Mouse (Mus musculus): ENCODE results near the gene Wasf2. TPM values are rescaled to one million over a fixed set of nuclear protein-coding genes. Genes with fewer than 3 reads are reported as not detected.
A peak's percentile ranks its signal among the peaks of the same experiment; 100 is the strongest.

The Wasf2 gene
- polyA plus RNA-seq, 1 experiment from 2014 or later = 64.6 TPM

GRCm38 (mm10) chr4:133204379-133204778, 74.1 kb downstream of the Wasf2 start:
- Histone ChIP-seq H3K4me1 (replicated peaks; ENCODE audit: control insufficient read depth, insufficient read depth, low read length) (peaks cover 10% of the 10 kb centered on the region), H3K27me3 (replicated peaks; ENCODE audit: control insufficient read depth, insufficient read depth, low read length) (no peaks in the 10 kb centered on the region), H3K36me3 (ENCODE audit: control insufficient read depth, insufficient read depth) (no peaks in the 10 kb centered on the region), H3K9me3 (ENCODE audit: control insufficient read depth) (no peaks in the 10 kb centered on the region), H3K4me2 (replicated peaks; ENCODE audit: low read depth) (no peak overlapping the region), H3K4me3 (ENCODE audit: low read depth, low read length) (no peak overlapping the region), H3K27ac (ENCODE audit: low read depth, low read length) (no peak overlapping the region), H3K9ac (ENCODE audit: low read depth, low read length) (no peak overlapping the region)
- no peak for TF ChIP-seq CTCF (IDR thresholded peaks at IDR 0.05; ENCODE audit: low read depth)
- no peak for ATAC-seq
- WGBS = 44% methylated on average over 7 of the region's 7 CpGs

- Histone ChIP-seq H3K9me3 (ENCODE audit: control insufficient read depth) (no peaks in the 10 kb centered on the region), H3K4me2 (replicated peaks; ENCODE audit: low read depth) (no peak overlapping the region), H3K9ac (ENCODE audit: low read depth, low read length) (no peak overlapping the region), H3K4me1 (replicated peaks; ENCODE audit: control insufficient read depth, insufficient read depth, low read length) (peaks cover 9% of the 10 kb centered on the region), H3K27ac (ENCODE audit: low read depth, low read length) (no peak overlapping the region), H3K36me3 (ENCODE audit: control insufficient read depth, insufficient read depth) (no peaks in the 10 kb centered on the region), H3K4me3 (ENCODE audit: low read depth, low read length) (no peak overlapping the region), H3K27me3 (replicated peaks; ENCODE audit: control insufficient read depth, insufficient read depth, low read length) (peaks cover 23% of the 10 kb centered on the region)
- 5% methylated on average over 11 of the region's 11 CpGs for WGBS
- TF ChIP-seq CTCF (IDR thresholded peaks at IDR 0.05; ENCODE audit: low read depth) = peak; percentile 89
- no peak for ATAC-seq
Measured at GRCm38 (mm10) chr4:133209366-133209765, 79.1 kb downstream of the Wasf2 start.

GRCm38 (mm10) chr4:133210023-133210787, 79.9 kb downstream of the Wasf2 start:
- 91% methylated on average over 24 of the region's 24 CpGs for WGBS
- no peak for ATAC-seq
- Histone ChIP-seq H3K4me2 (replicated peaks; ENCODE audit: low read depth) (no peak overlapping the region), H3K4me1 (replicated peaks; ENCODE audit: control insufficient read depth, insufficient read depth, low read length) (peaks cover 9% of the 10 kb centered on the region), H3K36me3 (ENCODE audit: control insufficient read depth, insufficient read depth) (no peaks in the 10 kb centered on the region), H3K4me3 (ENCODE audit: low read depth, low read length) (no peak overlapping the region), H3K9ac (ENCODE audit: low read depth, low read length) (no peak overlapping the region), H3K27ac (ENCODE audit: low read depth, low read length) (no peak overlapping the region), H3K9me3 (ENCODE audit: control insufficient read depth) (no peaks in the 10 kb centered on the region), H3K27me3 (replicated peaks; ENCODE audit: control insufficient read depth, insufficient read depth, low read length) (peaks cover 23% of the 10 kb centered on the region)
- no peak for TF ChIP-seq CTCF (IDR thresholded peaks at IDR 0.05; ENCODE audit: low read depth)

GRCm38 (mm10) chr4:133210788-133211390, 80.6 kb downstream of the Wasf2 start:
- 94% methylated on average over 19 of the region's 19 CpGs for WGBS

GRCm38 (mm10) chr4:133211751-133212561, 81.7 kb downstream of the Wasf2 start, which contains the start of the genes Cd164l2 and Gpr3:
Gene Cd164l2, plus strand, starts transcription at chr4:133212131.
Gene Gpr3, minus strand, starts transcription at chr4:133212536.
- no peaks in the 10 kb centered on the region for H3K9me3 ChIP-seq (ENCODE audit: control insufficient read depth)
- peak within 1 kb of the TSS; percentile 61 for H3K4me3 ChIP-seq (ENCODE audit: low read depth, low read length)
- TF ChIP-seq CTCF (IDR thresholded peaks at IDR 0.05; ENCODE audit: low read depth) = no peak
- H3K4me1 ChIP-seq (replicated peaks; ENCODE audit: control insufficient read depth, insufficient read depth, low read length) = peaks cover 9% of the 10 kb centered on the region
- peak; percentile 25 for ATAC-seq
- no peak within 1 kb of the TSS for H3K27ac ChIP-seq (ENCODE audit: low read depth, low read length)
- H3K4me2 ChIP-seq (replicated peaks; ENCODE audit: low read depth) = peak within 1 kb of the TSS; percentile 100
- no peaks in the 10 kb centered on the region for H3K36me3 ChIP-seq (ENCODE audit: control insufficient read depth, insufficient read depth)
- WGBS = 3% methylated on average over 52 of the region's 52 CpGs
- peak within 1 kb of the TSS; percentile 17 for H3K9ac ChIP-seq (ENCODE audit: low read depth, low read length)
- H3K27me3 ChIP-seq (replicated peaks; ENCODE audit: control insufficient read depth, insufficient read depth, low read length) = peaks cover 23% of the 10 kb centered on the region

More at GRCm38 (mm10) chr4:133210788-133211390, 80.6 kb downstream of the Wasf2 start:
- Histone ChIP-seq H3K9ac (ENCODE audit: low read depth, low read length) (no peak overlapping the region), H3K36me3 (ENCODE audit: control insufficient read depth, insufficient read depth) (no peaks in the 10 kb centered on the region), H3K4me3 (ENCODE audit: low read depth, low read length) (no peak overlapping the region), H3K4me2 (replicated peaks; ENCODE audit: low read depth) (no peak overlapping the region), H3K4me1 (replicated peaks; ENCODE audit: control insufficient read depth, insufficient read depth, low read length) (peaks cover 9% of the 10 kb centered on the region), H3K9me3 (ENCODE audit: control insufficient read depth) (no peaks in the 10 kb centered on the region), H3K27me3 (replicated peaks; ENCODE audit: control insufficient read depth, insufficient read depth, low read length) (peaks cover 23% of the 10 kb centered on the region), H3K27ac (ENCODE audit: low read depth, low read length) (no peak overlapping the region)
- no peak for TF ChIP-seq CTCF (IDR thresholded peaks at IDR 0.05; ENCODE audit: low read depth)
- ATAC-seq = no peak
